Mouse (Mus musculus) bone marrow macrophage, adult 2 months (primary cell): ENCODE data around the gene Shisal2a.

Experiments used
- CTCF ChIP-seq: IDR thresholded peaks from 2 replicates; pipeline ENCODE4 v1.5.1; 2012; ENCODE audit warnings: low read depth, mild to moderate bottlenecking, low read length, moderate library complexity
- POLR2A ChIP-seq: IDR thresholded peaks from 2 replicates; pipeline ENCODE4 v1.6.1; 2012; ENCODE audit warnings: mild to moderate bottlenecking, low read depth, low read length, borderline replicate concordance

DNA sequence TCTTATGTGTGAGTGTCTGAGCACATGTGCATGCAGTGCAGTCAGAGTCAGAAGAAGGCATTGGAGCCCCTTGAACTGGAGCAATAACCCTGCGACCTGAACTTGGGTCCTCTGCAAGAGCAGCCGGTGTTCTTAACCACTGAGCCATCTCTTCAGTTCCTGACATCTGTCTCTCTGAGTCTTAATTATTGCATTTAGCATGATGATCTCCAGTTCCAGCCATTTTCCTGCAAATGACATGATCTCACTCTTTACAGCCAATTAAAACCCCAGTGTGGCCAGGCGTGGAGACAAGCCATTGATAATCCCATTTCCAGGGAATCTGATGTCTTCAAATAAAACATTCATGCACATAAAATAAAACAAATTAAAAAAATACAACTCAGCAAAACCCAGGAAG is 5.6 kb upstream of the Shisal2a start:
- TF ChIP-seq CTCF: no peak
- TF ChIP-seq POLR2A: no peak
